Mouse (Mus musculus) hindbrain, embryonic 15.5 days (tissue): ENCODE results near the gene Gm45208. TPM values are rescaled to one million over a fixed set of nuclear protein-coding genes. Genes with fewer than 3 reads are reported as not detected.
"Not testable (repeated sequence)": the region's sequence is repeated elsewhere in the genome, so short reads cannot be mapped to it uniquely, and the experiment has no call there.

Source experiments
- ATAC-seq: fragments of 200-750 bp; cut with Nextera tagmentation; 2 replicates; pipeline ENCODE4 v1.8.0; 2017; ENCODE audit warnings: low read depth, moderate number of reproducible peaks, moderate TSS enrichment; ENCODE audit not compliant: low FRiP score
- H3K27ac ChIP-seq: fragments of 300-500 bp; sonication (generic); replicated peaks from 2 replicates; pipeline ENCODE4 v1.5.1; 2015; ENCODE audit warnings: mild to moderate bottlenecking, inconsistent platforms
- H3K27me3 ChIP-seq: fragments of 300-500 bp; sonication (generic); 2 replicates; pipeline ENCODE4 v1.6.1; 2015; ENCODE audit warnings: control low read depth, inconsistent platforms
- H3K36me3 ChIP-seq: fragments of 300-500 bp; sonication (generic); 2 replicates; pipeline ENCODE4 v1.6.1; 2015; ENCODE audit warnings: control low read depth, inconsistent platforms
- H3K4me1 ChIP-seq: fragments of 300-500 bp; sonication (generic); replicated peaks from 2 replicates; pipeline ENCODE4 v1.6.1; 2015; ENCODE audit warnings: control low read depth, inconsistent platforms
- H3K4me2 ChIP-seq: fragments of 300-500 bp; sonication (generic); 2 replicates; pipeline ENCODE4 v1.6.1; 2015; ENCODE audit warnings: moderate library complexity, mild to moderate bottlenecking, inconsistent platforms
- H3K4me3 ChIP-seq: fragments of 300-500 bp; sonication (generic); 2 replicates; pipeline ENCODE4 v1.5.1; 2015; ENCODE audit warnings: mild to moderate bottlenecking, inconsistent platforms
- H3K9ac ChIP-seq: fragments of 300-500 bp; sonication (generic); 2 replicates; pipeline ENCODE4 v1.6.1; 2015; ENCODE audit warnings: inconsistent platforms
- H3K9me3 ChIP-seq: fragments of 300-500 bp; sonication (generic); 2 replicates; pipeline ENCODE4 v1.6.1; 2016; ENCODE audit warnings: control low read depth, inconsistent platforms
- WGBS: fragments of 180-500 bp; shearing (Covaris S2); methylation state at CpG from one replicate; pipeline ENCODE4 v1.1.7; 2015; 5-methylcytosine and 5-hydroxymethylcytosine counted together
- polyA plus RNA-seq: library from polyadenylated mRNA; unstranded; fragments of >200 nt; fragmentation: Nextera tagmentation; extraction: Ambion mirVana; gene quantifications from 2 replicates; pipeline ENCODE4 v1.2.1, GENCODE M21; 2015

Gm45208 gene
- polyA plus RNA-seq, 1 experiment from 2014 or later, result not detected

GRCm38 (mm10) chrX:7728922-7729265 is 6.8 kb downstream of the Gm45208 start:
- ATAC-seq, result no peak; the same call in 1 of the 2 replicates
- Histone ChIP-seq H3K4me1 (peaks cover 13% of the 10 kb centered on the region), H3K9ac (peak overlapping the region; percentile 53), H3K9me3 (no peaks in the 10 kb centered on the region), H3K27ac (peak overlapping the region; percentile 86), H3K27me3 (no peaks in the 10 kb centered on the region), H3K4me3 (peak overlapping the region; percentile 54), H3K36me3 (0 out of 2 replicates have a peak, but pooled peaks cover 4% of the 10 kb centered on the region), H3K4me2 (peak overlapping the region; percentile 59)
- WGBS, result 44% methylated on average over 4 of the region's 4 CpGs

DNA sequence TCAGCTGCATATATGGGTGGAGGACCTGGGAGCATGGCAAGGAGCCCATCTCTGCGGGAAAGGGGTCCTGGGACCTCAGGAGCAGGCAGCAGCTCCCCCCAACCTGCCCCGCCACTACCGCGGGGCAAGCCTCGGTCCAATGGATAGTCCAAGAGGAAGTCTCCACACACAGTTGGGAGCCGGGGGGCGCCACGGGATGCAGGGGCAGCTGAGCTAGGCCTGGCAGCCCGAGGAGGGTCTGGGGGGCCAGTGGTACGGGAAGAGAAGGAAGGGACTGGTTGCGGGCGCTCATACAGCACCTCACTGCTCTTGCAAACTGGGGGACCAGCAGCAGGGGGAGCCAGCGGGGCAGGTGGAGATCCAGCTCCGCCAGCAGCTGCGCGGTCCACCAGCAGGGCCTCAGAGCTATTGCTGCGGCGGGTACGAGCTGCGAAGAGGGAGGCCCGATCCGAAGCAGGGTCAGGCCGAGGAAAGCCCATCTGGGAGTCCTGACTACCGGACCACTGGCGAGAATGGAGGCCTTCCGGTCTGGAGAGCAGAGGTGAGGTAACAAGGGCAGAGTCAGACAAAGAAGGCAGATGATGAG is 11.6 kb downstream of the Gm45208 start:
- H3K4me1 ChIP-seq, result peaks cover 10% of the 10 kb centered on the region
- WGBS, result 31% methylated on average over 24 of the region's 26 CpGs
- no peaks in the 10 kb centered on the region for H3K9me3 ChIP-seq
- no peak overlapping the region for H3K9ac ChIP-seq
- no peaks in the 10 kb centered on the region for H3K27me3 ChIP-seq
- no peak overlapping the region for H3K27ac ChIP-seq
- H3K36me3 ChIP-seq, result no peaks in the 10 kb centered on the region
- H3K4me2 ChIP-seq, result no peak overlapping the region
- ATAC-seq, result no peak
- H3K4me3 ChIP-seq, result no peak overlapping the region

DNA sequence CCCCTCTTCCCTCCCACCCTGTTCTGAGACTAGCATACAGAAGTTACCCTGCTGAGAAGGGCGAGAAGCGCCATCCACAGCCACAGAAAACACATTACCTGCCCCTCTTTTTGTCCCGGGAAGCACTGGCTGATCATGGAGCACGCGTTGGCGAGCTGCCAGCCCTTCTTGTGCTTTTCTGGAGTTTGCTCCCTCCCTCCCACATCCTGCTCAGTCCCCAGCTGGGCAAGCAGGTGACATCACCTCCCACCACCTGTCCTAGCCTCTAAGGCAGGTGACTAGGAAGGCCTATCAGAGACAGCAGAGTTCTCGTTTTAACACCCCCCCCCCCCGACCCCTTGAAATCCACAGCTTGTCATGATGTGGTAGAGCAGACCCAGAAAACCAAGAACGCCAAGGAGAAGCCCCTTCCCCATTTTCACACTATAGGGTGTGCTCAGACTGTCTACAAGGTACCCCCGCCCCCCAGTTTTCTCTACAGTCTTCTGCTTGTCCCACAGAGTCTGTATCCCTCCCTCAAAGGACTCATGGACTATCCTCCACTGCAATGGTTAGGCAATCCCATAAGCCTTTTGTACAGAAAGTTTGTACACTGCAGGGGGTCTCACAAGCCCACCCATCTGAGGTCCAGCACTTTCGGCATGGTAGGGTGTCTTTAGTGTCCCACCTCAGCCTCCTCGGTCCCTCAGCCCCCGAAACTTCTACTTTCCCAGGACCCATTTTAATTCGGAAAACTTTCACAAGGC is 17.5 kb downstream of the Gm45208 start:
- no peaks in the 10 kb centered on the region for H3K9me3 ChIP-seq
- H3K4me3 ChIP-seq, result no peak overlapping the region
- no peak overlapping the region for H3K4me2 ChIP-seq
- H3K27ac ChIP-seq, result no peak overlapping the region
- WGBS, result 70% methylated on average over 14 of the region's 14 CpGs
- no peaks in the 10 kb centered on the region for H3K4me1 ChIP-seq
- H3K27me3 ChIP-seq, result no peaks in the 10 kb centered on the region
- H3K36me3 ChIP-seq, result no peaks in the 10 kb centered on the region
- no peak overlapping the region for H3K9ac ChIP-seq
- ATAC-seq, result 0 out of 2 replicates have a peak, but pooled peaks have one; percentile 8

- ATAC-seq, result no peak
- H3K27me3 ChIP-seq, result no peaks in the 10 kb centered on the region
- no peaks in the 10 kb centered on the region for H3K4me1 ChIP-seq
- no peak overlapping the region for H3K27ac ChIP-seq
- H3K9ac ChIP-seq, result no peak overlapping the region
- 80% methylated on average over 10 of the region's 10 CpGs for WGBS
- H3K4me2 ChIP-seq, result no peak overlapping the region
- H3K4me3 ChIP-seq, result no peak overlapping the region
- no peaks in the 10 kb centered on the region for H3K9me3 ChIP-seq
- H3K36me3 ChIP-seq, result no peaks in the 10 kb centered on the region
Observed at GRCm38 (mm10) chrX:7740082-7740819, 18.2 kb downstream of the Gm45208 start.

DNA sequence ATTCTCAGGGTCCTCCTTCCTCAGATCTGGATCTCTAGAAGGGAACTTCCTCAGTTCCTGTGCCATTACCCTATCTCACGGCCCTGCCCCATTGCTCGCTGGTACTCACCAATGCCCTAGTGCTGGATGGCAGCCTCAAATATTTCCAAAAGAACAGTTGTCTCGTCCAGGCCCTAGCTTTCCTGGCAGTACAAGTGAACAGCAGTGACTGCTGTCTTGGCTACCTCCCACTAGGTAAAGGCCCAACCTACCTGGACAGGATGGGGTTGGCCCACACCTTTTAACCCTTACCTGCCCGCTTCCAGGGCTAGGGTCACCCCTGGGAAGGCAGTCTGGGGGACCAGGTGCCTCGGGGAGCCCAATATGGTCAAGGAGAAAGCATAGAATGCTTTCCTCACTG is 19.1 kb downstream of the Gm45208 start:
- Histone ChIP-seq H3K4me1 (no peaks in the 10 kb centered on the region), H3K4me3 (no peak overlapping the region), H3K4me2 (no peak overlapping the region), H3K27me3 (no peaks in the 10 kb centered on the region), H3K27ac (no peak overlapping the region), H3K9ac (no peak overlapping the region), H3K36me3 (no peaks in the 10 kb centered on the region), H3K9me3 (no peaks in the 10 kb centered on the region)
- 81% methylated on average over 5 of the region's 5 CpGs for WGBS
- ATAC-seq, result no peak

- H3K9me3 ChIP-seq, result no peaks in the 10 kb centered on the region
- no peak overlapping the region for H3K9ac ChIP-seq
- H3K4me3 ChIP-seq, result no peak overlapping the region
- no peak for ATAC-seq
- no peak overlapping the region for H3K27ac ChIP-seq
- H3K4me2 ChIP-seq, result no peak overlapping the region
- no peaks in the 10 kb centered on the region for H3K36me3 ChIP-seq
- no peaks in the 10 kb centered on the region for H3K4me1 ChIP-seq
- H3K27me3 ChIP-seq, result no peaks in the 10 kb centered on the region
- WGBS, result 59% methylated on average over 5 of the region's 5 CpGs
Observed at GRCm38 (mm10) chrX:7743470-7743869, 21.4 kb downstream of the Gm45208 start.

DNA sequence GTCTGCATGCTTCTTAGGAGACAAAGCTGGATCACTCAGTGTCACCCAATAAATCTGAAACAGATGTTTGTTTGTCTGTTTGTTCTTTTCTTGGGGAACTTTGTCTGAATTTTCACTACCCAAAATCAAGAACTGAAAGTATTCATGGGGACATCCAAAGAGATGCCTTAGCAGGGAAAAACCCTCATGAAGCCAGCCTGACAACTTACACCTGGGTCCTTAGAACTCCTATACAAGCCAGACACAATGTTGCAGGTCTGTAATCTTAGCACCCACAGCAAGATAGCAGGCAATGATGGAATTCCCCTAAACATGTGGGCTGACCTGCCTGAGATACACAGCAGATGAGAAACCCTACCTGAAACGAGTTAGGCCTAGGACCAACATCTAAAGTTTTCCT is 22.9 kb downstream of the Gm45208 start:
- 31% methylated on average over 1 of the region's 1 CpGs for WGBS
- no peak for ATAC-seq

DNA sequence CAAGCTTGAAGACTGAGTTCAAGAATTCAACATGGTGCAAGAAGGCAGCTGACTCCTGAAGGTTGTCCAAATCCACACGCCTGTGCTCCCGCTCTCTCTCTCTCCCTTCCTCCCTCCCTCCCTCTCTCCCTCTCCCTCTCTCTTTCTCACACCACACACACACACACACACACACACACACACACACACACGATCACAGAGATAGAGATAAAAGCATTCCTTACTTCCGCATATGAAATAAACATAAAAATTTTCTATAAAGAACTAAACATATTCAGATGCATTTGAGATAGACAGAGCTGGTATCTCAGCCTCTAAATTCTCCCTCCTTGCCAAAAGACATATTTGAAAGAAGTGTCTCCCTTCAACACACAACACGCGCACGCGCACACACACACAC is 23.4 kb downstream of the Gm45208 start:
- Histone ChIP-seq H3K4me3 (no peak overlapping the region), H3K27ac (no peak overlapping the region), H3K4me2 (no peak overlapping the region), H3K9ac (no peak overlapping the region), H3K4me1 (peaks cover 7% of the 10 kb centered on the region), H3K27me3 (no peaks in the 10 kb centered on the region), H3K9me3 (no peaks in the 10 kb centered on the region), H3K36me3 (no peaks in the 10 kb centered on the region)
- WGBS, result 90% methylated on average over 8 of the region's 8 CpGs
- ATAC-seq, result no peak

More for the DNA sequence above, 22.9 kb downstream of the Gm45208 start:
- H3K27me3 ChIP-seq, result no peaks in the 10 kb centered on the region
- no peak overlapping the region for H3K4me2 ChIP-seq
- no peak overlapping the region for H3K9ac ChIP-seq
- H3K4me1 ChIP-seq, result peaks cover 7% of the 10 kb centered on the region
- no peaks in the 10 kb centered on the region for H3K9me3 ChIP-seq
- no peaks in the 10 kb centered on the region for H3K36me3 ChIP-seq
- H3K27ac ChIP-seq, result no peak overlapping the region
- no peak overlapping the region for H3K4me3 ChIP-seq

DNA sequence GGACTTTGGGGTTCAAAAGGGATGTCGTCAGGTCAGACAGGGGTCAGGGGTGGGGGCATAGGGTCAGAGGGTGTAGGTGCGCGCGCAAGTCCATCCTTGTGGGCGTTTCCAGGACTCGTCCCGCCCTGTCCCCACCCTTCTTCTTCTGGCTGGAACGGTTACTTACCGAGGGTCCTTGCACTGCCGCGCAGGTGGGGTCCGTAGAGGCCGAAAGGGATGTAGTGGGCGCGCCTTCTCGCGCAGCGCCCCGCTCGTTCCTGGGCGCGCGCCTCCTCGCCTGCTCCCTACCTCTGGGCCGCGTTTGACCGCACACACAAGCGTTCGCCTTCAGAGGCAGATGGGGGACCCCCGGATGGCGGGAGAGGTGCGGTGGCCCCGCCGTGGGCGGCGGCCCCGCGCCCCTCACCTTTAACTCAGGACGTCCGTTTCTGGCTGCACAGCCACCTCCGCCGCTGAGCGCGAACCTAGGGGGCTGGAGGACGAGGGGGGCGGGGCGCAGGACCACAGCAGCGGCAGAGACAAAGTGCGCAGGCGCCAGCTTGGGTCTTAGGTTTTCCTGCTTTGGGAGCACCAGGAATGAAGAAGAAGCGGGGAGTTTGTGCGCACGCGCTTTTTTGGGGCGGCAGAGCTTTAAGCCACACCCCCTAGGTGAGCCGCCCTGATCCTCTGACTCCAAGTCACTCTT is 28.5 kb downstream of the Gm45208 start, which contains the start of gene Ccdc120:
Gene Ccdc120 (minus strand): TSS at position 474 of the 685 bp plus-strand sequence.
- Histone ChIP-seq H3K27ac (peak within 1 kb of the TSS; percentile 79), H3K27me3 (no peaks in the 10 kb centered on the region), H3K36me3 (no peaks in the 10 kb centered on the region), H3K4me1 (peaks cover 7% of the 10 kb centered on the region), H3K9ac (peak within 1 kb of the TSS; percentile 81), H3K4me2 (peak within 1 kb of the TSS; percentile 57), H3K4me3 (peak within 1 kb of the TSS; percentile 67), H3K9me3 (no peaks in the 10 kb centered on the region)
- WGBS, result 10% methylated on average over 36 of the region's 56 CpGs
- peak; percentile 90 for ATAC-seq

DNA sequence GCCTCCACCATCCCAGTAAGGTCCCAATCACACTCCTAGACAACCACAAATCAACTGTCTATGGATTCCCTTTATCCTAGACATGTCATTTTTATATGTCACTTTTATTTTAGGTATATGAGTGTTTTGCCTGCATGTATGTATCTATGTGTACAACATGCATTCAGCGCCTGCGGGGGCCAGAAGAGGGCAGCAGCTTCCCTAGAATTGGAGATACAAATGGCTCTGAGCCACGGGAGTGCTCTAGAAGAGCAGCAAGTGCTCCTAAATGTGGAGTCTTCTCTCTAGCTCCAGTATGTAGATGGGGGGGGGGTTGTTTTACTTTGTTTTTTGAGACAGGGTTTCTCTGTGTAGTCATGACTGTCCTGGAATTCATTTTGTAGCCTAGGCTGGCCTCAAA is 31.6 kb downstream of the Gm45208 start:
- WGBS, result 31% methylated on average over 3 of the region's 3 CpGs
- ATAC-seq, H3K4me3 ChIP-seq: not testable (repeated sequence)

GRCm38 (mm10) chrX:7762137-7762920 is 40.3 kb downstream of the Gm45208 start, which contains the start of gene Tfe3:
Tfe3 (plus strand) TSS chrX:7762560.
- Histone ChIP-seq H3K4me1 (peaks cover 28% of the 10 kb centered on the region), H3K27me3 (no peaks in the 10 kb centered on the region), H3K9me3 (no peaks in the 10 kb centered on the region), H3K9ac (peak within 1 kb of the TSS; percentile 62), H3K36me3 (peaks cover 10% of the 10 kb centered on the region), H3K4me3 (peak within 1 kb of the TSS; percentile 69), H3K27ac (peak within 1 kb of the TSS; percentile 66), H3K4me2 (peak within 1 kb of the TSS; percentile 67)
- ATAC-seq, result peak; percentile 96
- 28% methylated on average over 34 of the region's 38 CpGs for WGBS

More for the DNA sequence above, 31.6 kb downstream of the Gm45208 start:
- H3K36me3 ChIP-seq, H3K9ac ChIP-seq, H3K4me2 ChIP-seq, H3K27ac ChIP-seq, H3K27me3 ChIP-seq, H3K4me1 ChIP-seq, H3K9me3 ChIP-seq: not testable (repeated sequence)
